Mouse (Mus musculus): ENCODE results near the gene S1pr5. TPM values are rescaled to one million over a fixed set of nuclear protein-coding genes. Genes with fewer than 3 reads are reported as not detected.

The S1pr5 gene
- polyA plus RNA-seq, 1 experiment from 2014 or later: 0.48 TPM

DNA sequence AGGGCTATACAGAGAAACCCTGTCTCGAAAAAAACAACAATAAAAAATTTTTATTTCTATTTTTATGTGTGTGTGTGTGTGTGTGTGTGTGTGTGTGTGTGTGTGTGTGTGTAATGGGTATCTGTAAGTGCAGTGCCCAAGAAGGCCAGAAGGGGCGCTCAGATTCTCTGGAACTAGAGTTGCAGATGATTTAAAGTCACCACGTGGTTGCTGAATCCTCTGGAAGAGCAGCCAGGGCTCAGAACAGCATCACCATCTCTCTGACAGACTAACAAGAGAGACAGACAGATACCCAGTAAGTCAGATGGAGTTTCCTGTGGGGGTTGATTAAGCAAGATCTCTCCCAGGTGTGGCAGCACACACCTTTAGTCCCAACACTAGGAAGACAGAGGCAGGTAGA, 28.4 kb downstream of the S1pr5 start:
- no peak overlapping the region for H3K4me3 ChIP-seq (ENCODE audit: low read depth, low read length)
- no peak for ATAC-seq (ENCODE audit: insufficient number of reproducible peaks, insufficient read depth, low FRiP score, low read depth)
- H3K27me3 ChIP-seq (ENCODE audit: control insufficient read depth, insufficient read depth, low read length): no peaks in the 10 kb centered on the region
- H3K4me1 ChIP-seq (ENCODE audit: control insufficient read depth, insufficient read depth, low read length): no peaks in the 10 kb centered on the region
- H3K36me3 ChIP-seq (ENCODE audit: control insufficient read depth, insufficient read depth, low read length): no peaks in the 10 kb centered on the region
- H3K9ac ChIP-seq (replicated peaks; ENCODE audit: low read depth, low read length): no peak overlapping the region
- H3K4me2 ChIP-seq (replicated peaks; ENCODE audit: low read depth, low read length): no peak overlapping the region
- WGBS: 49% methylated on average over 3 of the region's 3 CpGs
- no peaks in the 10 kb centered on the region for H3K9me3 ChIP-seq (ENCODE audit: control insufficient read depth, low read depth, low read length)
- no peak overlapping the region for H3K27ac ChIP-seq (ENCODE audit: low read length)

DNA sequence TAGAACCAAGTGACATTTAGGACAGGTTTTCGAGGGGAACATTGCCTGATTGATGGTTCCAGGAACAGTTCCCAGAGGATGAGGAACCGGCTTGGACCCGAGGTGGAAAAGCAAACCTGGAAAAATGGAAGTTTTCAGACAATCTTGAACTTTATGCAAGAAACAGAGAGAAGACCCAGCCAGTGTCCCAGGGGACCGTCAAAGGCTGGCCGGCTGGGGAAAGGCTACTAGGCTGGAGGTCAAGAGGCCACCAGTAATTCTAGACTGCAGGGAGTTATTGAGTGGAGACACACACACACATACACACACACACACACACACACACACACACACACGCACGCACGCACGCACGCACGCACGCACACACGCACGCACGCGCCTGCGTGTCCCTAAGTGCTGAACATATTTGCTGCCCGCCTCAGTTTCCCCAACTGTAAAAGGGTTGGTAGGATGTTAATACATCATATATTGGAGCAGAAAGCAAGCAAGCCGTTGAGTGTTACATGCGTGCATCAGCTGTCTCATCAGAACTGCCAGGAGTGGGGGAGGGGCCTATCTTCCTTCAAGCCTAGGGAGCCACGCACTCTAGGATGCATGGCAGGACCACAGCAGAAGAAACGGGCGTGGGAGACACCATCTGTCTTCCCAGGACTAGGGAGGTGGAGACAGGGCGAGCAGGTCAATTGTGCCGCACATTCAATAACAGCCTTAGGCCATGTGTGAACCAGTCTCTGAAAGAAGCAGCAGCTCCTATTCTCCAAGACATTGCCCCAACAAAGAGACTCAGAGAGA, 32.0 kb downstream of the S1pr5 start:
- Histone ChIP-seq H3K4me2 (replicated peaks; ENCODE audit: low read depth, low read length) (no peak overlapping the region), H3K4me1 (ENCODE audit: control insufficient read depth, insufficient read depth, low read length) (no peaks in the 10 kb centered on the region), H3K9me3 (ENCODE audit: control insufficient read depth, low read depth, low read length) (no peaks in the 10 kb centered on the region), H3K27ac (ENCODE audit: low read length) (no peak overlapping the region), H3K9ac (replicated peaks; ENCODE audit: low read depth, low read length) (no peak overlapping the region), H3K27me3 (ENCODE audit: control insufficient read depth, insufficient read depth, low read length) (no peaks in the 10 kb centered on the region), H3K36me3 (ENCODE audit: control insufficient read depth, insufficient read depth, low read length) (no peaks in the 10 kb centered on the region), H3K4me3 (ENCODE audit: low read depth, low read length) (no peak overlapping the region)
- no peak for ATAC-seq (ENCODE audit: insufficient number of reproducible peaks, insufficient read depth, low FRiP score, low read depth)
- 58% methylated on average over 25 of the region's 25 CpGs for WGBS

DNA sequence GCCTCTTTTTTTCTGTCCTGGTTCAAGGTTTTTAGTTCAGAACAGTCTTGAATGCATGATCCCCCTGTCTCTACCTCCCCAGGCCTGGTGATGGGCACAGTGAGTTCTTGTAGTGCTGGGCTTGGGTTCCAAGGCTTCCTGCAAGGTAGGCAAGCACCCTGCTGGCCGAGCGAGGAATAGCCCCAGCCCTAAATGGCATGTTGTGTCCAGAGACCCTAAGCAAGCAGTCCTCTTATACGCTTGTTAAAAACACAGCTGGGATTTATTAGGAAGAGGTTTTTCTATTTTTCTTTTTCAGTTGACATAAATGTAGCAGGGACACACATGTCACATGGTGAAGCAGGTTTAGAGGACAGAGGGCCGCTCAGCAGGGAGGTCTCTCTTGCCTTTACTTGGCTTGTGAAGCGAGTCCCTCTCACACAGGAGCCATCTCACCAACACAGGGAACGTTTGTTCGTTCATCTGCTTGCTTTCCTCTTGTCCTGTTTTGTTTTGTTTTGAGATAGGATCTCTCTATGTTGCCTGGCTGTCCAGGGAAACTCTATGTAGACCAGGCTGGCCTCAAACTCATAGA, 34.5 kb downstream of the S1pr5 start:
- ATAC-seq (ENCODE audit: insufficient number of reproducible peaks, insufficient read depth, low FRiP score, low read depth): no peak
- no peaks in the 10 kb centered on the region for H3K9me3 ChIP-seq (ENCODE audit: control insufficient read depth, low read depth, low read length)
- H3K36me3 ChIP-seq (ENCODE audit: control insufficient read depth, insufficient read depth, low read length): no peaks in the 10 kb centered on the region
- H3K27me3 ChIP-seq (ENCODE audit: control insufficient read depth, insufficient read depth, low read length): no peaks in the 10 kb centered on the region
- 46% methylated on average over 7 of the region's 7 CpGs for WGBS
- no peak overlapping the region for H3K27ac ChIP-seq (ENCODE audit: low read length)
- H3K4me2 ChIP-seq (replicated peaks; ENCODE audit: low read depth, low read length): no peak overlapping the region
- no peak overlapping the region for H3K4me3 ChIP-seq (ENCODE audit: low read depth, low read length)
- H3K9ac ChIP-seq (replicated peaks; ENCODE audit: low read depth, low read length): no peak overlapping the region
- H3K4me1 ChIP-seq (ENCODE audit: control insufficient read depth, insufficient read depth, low read length): no peaks in the 10 kb centered on the region

DNA sequence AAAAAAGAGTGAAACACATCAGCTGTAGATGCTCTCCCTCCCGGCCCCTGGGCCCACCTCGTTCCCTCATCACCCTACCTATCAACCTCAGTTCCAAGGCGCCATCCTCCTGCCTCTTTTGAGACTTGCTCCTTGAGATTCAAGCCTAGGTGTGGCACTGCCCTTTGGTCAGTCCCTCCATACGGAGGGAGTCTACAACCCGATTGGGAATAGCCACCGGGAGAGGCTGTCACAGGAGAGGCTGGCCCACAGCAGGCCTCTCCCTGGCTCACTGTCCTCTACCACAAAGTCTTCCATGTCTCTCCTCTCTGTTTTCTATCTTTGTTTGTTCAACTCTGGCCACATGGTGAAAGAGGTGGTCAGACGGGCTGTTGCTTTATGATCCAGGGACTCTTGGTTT, 36.6 kb downstream of the S1pr5 start:
- Histone ChIP-seq H3K9ac (replicated peaks; ENCODE audit: low read depth, low read length) (no peak overlapping the region), H3K4me3 (ENCODE audit: low read depth, low read length) (no peak overlapping the region), H3K36me3 (ENCODE audit: control insufficient read depth, insufficient read depth, low read length) (no peaks in the 10 kb centered on the region), H3K27ac (ENCODE audit: low read length) (no peak overlapping the region), H3K4me1 (ENCODE audit: control insufficient read depth, insufficient read depth, low read length) (no peaks in the 10 kb centered on the region), H3K9me3 (ENCODE audit: control insufficient read depth, low read depth, low read length) (no peaks in the 10 kb centered on the region), H3K27me3 (ENCODE audit: control insufficient read depth, insufficient read depth, low read length) (no peaks in the 10 kb centered on the region), H3K4me2 (replicated peaks; ENCODE audit: low read depth, low read length) (no peak overlapping the region)
- 83% methylated on average over 7 of the region's 7 CpGs for WGBS
- ATAC-seq (ENCODE audit: insufficient number of reproducible peaks, insufficient read depth, low FRiP score, low read depth): no peak

DNA sequence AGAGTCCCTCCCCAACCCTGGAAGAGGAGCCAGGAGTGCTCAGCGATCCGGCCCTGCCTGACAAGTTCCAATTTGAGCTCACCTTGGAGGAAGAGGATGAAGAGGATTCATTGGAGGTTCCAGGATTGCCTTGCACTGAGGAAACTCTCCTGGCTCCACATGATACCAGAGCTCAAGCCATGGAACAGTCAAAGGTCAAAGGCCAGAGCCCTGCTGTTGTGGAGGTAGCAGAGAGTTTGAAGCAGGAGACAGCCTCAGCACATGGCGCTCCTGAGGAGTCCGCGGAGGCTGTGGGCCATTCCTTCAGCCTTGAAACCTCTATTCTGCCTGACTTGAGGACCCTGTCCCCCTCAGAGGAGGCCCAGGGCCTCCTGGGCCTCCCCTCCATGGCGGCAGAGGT, 37.4 kb downstream of the S1pr5 start:
- no peaks in the 10 kb centered on the region for H3K27me3 ChIP-seq (ENCODE audit: control insufficient read depth, insufficient read depth, low read length)
- no peaks in the 10 kb centered on the region for H3K36me3 ChIP-seq (ENCODE audit: control insufficient read depth, insufficient read depth, low read length)
- H3K4me2 ChIP-seq (replicated peaks; ENCODE audit: low read depth, low read length): no peak overlapping the region
- no peaks in the 10 kb centered on the region for H3K9me3 ChIP-seq (ENCODE audit: control insufficient read depth, low read depth, low read length)
- no peak overlapping the region for H3K9ac ChIP-seq (replicated peaks; ENCODE audit: low read depth, low read length)
- no peaks in the 10 kb centered on the region for H3K4me1 ChIP-seq (ENCODE audit: control insufficient read depth, insufficient read depth, low read length)
- WGBS: 82% methylated on average over 6 of the region's 6 CpGs
- H3K27ac ChIP-seq (ENCODE audit: low read length): no peak overlapping the region
- no peak overlapping the region for H3K4me3 ChIP-seq (ENCODE audit: low read depth, low read length)
- no peak for ATAC-seq (ENCODE audit: insufficient number of reproducible peaks, insufficient read depth, low FRiP score, low read depth)

DNA sequence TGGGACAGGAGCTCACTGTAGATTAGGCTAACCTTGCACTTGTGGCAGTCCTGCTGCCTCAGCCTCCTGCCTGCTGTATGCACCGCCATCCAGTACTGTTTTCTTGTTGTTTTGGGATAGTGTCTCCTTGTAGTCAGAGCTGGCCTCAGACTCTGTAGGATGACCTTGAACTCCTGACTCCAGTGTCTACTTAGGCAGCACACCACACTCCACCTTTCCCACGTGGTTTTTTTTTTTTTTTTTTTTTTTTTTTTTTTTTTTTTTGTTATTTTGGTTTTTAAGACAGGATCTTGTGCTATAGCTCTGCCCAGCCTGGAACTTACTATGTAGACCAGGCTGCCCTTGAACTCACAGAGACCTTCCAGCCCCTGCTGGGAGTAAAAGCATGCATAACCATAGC, 39.6 kb downstream of the S1pr5 start:
- Histone ChIP-seq H3K4me3 (ENCODE audit: low read depth, low read length) (no peak overlapping the region), H3K9me3 (ENCODE audit: control insufficient read depth, low read depth, low read length) (no peaks in the 10 kb centered on the region), H3K36me3 (ENCODE audit: control insufficient read depth, insufficient read depth, low read length) (no peaks in the 10 kb centered on the region), H3K4me2 (replicated peaks; ENCODE audit: low read depth, low read length) (no peak overlapping the region), H3K27me3 (ENCODE audit: control insufficient read depth, insufficient read depth, low read length) (no peaks in the 10 kb centered on the region), H3K27ac (ENCODE audit: low read length) (no peak overlapping the region), H3K9ac (replicated peaks; ENCODE audit: low read depth, low read length) (no peak overlapping the region), H3K4me1 (ENCODE audit: control insufficient read depth, insufficient read depth, low read length) (peaks cover 3% of the 10 kb centered on the region; the same call in 1 of the 2 replicates)
- ATAC-seq (ENCODE audit: insufficient number of reproducible peaks, insufficient read depth, low FRiP score, low read depth): no peak
- 74% methylated on average over 2 of the region's 2 CpGs for WGBS

DNA sequence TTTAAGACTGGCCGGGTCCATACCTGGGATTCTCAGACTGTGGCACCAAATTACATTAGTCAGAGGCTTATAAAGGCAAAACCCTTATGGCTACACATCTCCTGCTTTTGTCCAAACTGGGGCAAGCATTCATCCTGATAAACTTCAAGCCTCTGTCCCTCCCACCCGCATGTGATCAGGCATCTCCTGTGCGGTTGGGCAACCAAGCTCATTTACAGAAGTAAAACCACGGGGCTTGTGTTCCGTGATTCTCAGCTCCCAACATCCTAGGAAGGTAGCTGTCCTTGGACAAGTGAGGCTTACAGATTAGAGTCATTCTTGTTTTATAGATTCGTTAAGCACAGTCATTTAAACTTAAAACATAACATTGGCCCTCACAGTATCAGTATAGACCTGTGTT, 41.4 kb downstream of the S1pr5 start:
- no peak overlapping the region for H3K27ac ChIP-seq (ENCODE audit: low read length)
- H3K27me3 ChIP-seq (ENCODE audit: control insufficient read depth, insufficient read depth, low read length): no peaks in the 10 kb centered on the region
- ATAC-seq (ENCODE audit: insufficient number of reproducible peaks, insufficient read depth, low FRiP score, low read depth): no peak
- no peak overlapping the region for H3K9ac ChIP-seq (replicated peaks; ENCODE audit: low read depth, low read length)
- no peaks in the 10 kb centered on the region for H3K9me3 ChIP-seq (ENCODE audit: control insufficient read depth, low read depth, low read length)
- no peak overlapping the region for H3K4me2 ChIP-seq (replicated peaks; ENCODE audit: low read depth, low read length)
- no peaks in the 10 kb centered on the region for H3K36me3 ChIP-seq (ENCODE audit: control insufficient read depth, insufficient read depth, low read length)
- H3K4me3 ChIP-seq (ENCODE audit: low read depth, low read length): no peak overlapping the region
- 87% methylated on average over 6 of the region's 6 CpGs for WGBS
- H3K4me1 ChIP-seq (ENCODE audit: control insufficient read depth, insufficient read depth, low read length): peaks cover 3% of the 10 kb centered on the region; the same call in 1 of the 2 replicates

DNA sequence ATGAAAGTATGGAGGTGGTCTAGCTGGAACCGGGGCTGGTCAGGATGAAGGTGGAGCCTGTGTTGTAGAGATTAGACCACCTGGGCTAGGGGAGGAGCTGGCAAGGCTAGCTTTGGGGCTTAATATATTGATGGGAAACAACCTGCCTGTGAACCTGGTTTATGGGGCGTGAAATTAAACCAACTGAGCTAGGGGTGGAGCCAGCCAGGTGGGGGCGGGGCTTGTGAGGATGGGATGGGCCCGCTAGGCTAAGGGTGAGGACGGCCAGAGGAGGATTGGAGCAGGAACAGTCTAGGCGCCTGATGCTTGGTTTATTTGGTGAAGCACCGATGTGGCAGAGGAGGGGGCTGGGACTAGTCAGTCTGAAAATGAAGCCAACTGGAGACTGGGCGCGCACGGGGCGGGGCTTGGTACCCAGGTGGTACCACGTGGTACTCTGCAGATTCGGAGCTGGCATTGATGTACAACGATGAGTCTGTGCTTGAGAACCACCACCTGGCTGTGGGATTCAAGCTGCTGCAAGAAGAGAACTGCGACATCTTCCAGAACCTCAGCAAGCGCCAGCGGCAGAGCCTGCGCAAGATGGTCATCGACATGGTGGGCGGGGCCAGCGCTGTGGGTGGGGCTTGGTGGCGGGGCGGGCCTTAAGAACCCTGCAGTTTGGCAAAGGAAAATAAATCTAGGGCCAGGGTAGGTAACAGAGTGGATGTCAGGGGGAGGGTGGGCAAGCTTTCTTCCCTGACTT, 43.5 kb downstream of the S1pr5 start:
- Histone ChIP-seq H3K36me3 (ENCODE audit: control insufficient read depth, insufficient read depth, low read length) (no peaks in the 10 kb centered on the region), H3K27ac (ENCODE audit: low read length) (no peak overlapping the region), H3K4me1 (ENCODE audit: control insufficient read depth, insufficient read depth, low read length) (peaks cover 3% of the 10 kb centered on the region; the same call in 1 of the 2 replicates), H3K27me3 (ENCODE audit: control insufficient read depth, insufficient read depth, low read length) (no peaks in the 10 kb centered on the region), H3K9me3 (ENCODE audit: control insufficient read depth, low read depth, low read length) (no peaks in the 10 kb centered on the region), H3K4me3 (ENCODE audit: low read depth, low read length) (peak overlapping the region; percentile 28), H3K9ac (replicated peaks; ENCODE audit: low read depth, low read length) (no peak overlapping the region), H3K4me2 (replicated peaks; ENCODE audit: low read depth, low read length) (peak overlapping the region; percentile 43)
- WGBS: 5% methylated on average over 23 of the region's 23 CpGs
- ATAC-seq (ENCODE audit: insufficient number of reproducible peaks, insufficient read depth, low FRiP score, low read depth): peak; percentile 64
